ENCODE assay signal across 8 mouse cellular contexts in the genomic region with DNA sequence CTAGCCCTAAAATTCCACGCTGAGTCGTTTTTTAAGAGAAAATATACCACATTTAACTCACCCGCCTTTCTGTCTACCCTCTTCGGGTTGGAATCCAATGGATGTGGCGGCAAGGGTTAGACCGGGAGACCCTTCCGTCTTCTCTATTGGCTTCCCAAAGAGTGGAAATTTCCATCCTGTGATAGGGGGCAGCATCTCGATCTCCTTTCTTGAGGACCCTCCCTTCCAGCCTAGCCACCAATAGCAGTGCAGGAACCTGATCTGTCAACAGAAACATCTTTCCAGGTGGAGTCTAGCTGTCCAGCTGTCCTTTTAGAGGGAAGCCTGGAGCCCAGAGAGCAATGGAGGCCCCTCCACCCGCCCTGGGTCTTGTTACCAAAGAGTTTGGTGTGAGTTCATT. TPM values are rescaled to one million over a fixed set of nuclear protein-coding genes. Genes with fewer than 3 reads are reported as not detected.
DNase-seq lines count a peak whose midpoint lies in the region; ATAC-seq lines count a peak whose summit lies in the region.

A gene (minus strand): TSS at position 163 of the 400 bp plus-strand sequence.

- H3K9ac ChIP-seq in lung, embryonic 15.5 days: peak within 1 kb of the TSS; percentile 63
- H3K9ac ChIP-seq in neural tube, embryonic 15.5 days (replicated peaks): no peak within 1 kb of the TSS

- ATAC-seq in lung, embryonic 15.5 days (ENCODE audit: borderline replicate concordance, extremely low read depth, low FRiP score, low TSS enrichment): peak; percentile 84
- no peak for ATAC-seq in neural tube, embryonic 15.5 days (ENCODE audit: low FRiP score)

- peak within 1 kb of the TSS; percentile 61 for H3K27ac ChIP-seq in lung, embryonic 15.5 days
- peak within 1 kb of the TSS; percentile 87 for H3K27ac ChIP-seq in limb, embryonic 10.5 days
- no peak within 1 kb of the TSS for H3K27ac ChIP-seq in neural tube, embryonic 15.5 days (replicated peaks)

- H3K9me3 ChIP-seq in lung, embryonic 15.5 days: no peaks in the 10 kb centered on the region
- peaks cover 14% of the 10 kb centered on the region for H3K9me3 ChIP-seq in limb, embryonic 10.5 days (replicated peaks)
- H3K9me3 ChIP-seq in neural tube, embryonic 15.5 days (replicated peaks): no peaks in the 10 kb centered on the region

- H3K4me1 ChIP-seq in lung, embryonic 15.5 days: no peaks in the 10 kb centered on the region; the same call in 1 of the 2 replicates
- peaks cover 32% of the 10 kb centered on the region for H3K4me1 ChIP-seq in limb, embryonic 10.5 days
- peaks cover 12% of the 10 kb centered on the region for H3K4me1 ChIP-seq in neural tube, embryonic 15.5 days

- no peaks in the 10 kb centered on the region for H3K27me3 ChIP-seq in lung, embryonic 15.5 days
- H3K27me3 ChIP-seq in limb, embryonic 10.5 days (ENCODE audit: low read depth, poor library complexity, severe bottlenecking): no peaks in the 10 kb centered on the region
- H3K27me3 ChIP-seq in neural tube, embryonic 15.5 days (replicated peaks): no peaks in the 10 kb centered on the region

- DNase-seq in lung, postnatal 36 days: no peak
- peak; percentile 46 for DNase-seq in gastrocnemius, postnatal 25 days
- DNase-seq in limb, embryonic 10.5 days (ENCODE audit: low spot score): no peak
- no peak for DNase-seq in right cerebral cortex, adult 18-20 months
- no peak for DNase-seq in cerebellum, postnatal 14 days
- DNase-seq in cerebellum, adult 18-20 months: no peak

- peak within 1 kb of the TSS; percentile 52 for H3K4me3 ChIP-seq in lung, embryonic 15.5 days
- peak within 1 kb of the TSS; percentile 64 for H3K4me3 ChIP-seq in limb, embryonic 10.5 days
- H3K4me3 ChIP-seq in neural tube, embryonic 15.5 days (replicated peaks): peak within 1 kb of the TSS; percentile 34

- peak within 1 kb of the TSS; percentile 83 for H3K4me2 ChIP-seq in lung, embryonic 15.5 days
- H3K4me2 ChIP-seq in neural tube, embryonic 15.5 days: peak within 1 kb of the TSS; percentile 59

- no peaks in the 10 kb centered on the region for H3K36me3 ChIP-seq in lung, embryonic 15.5 days
- H3K36me3 ChIP-seq in limb, embryonic 10.5 days: 0 out of 2 replicates have a peak, but pooled peaks cover 12% of the 10 kb centered on the region
- H3K36me3 ChIP-seq in neural tube, embryonic 15.5 days: no peaks in the 10 kb centered on the region

- 53% methylated on average over 9 of the region's 9 CpGs for WGBS in lung, embryonic 15.5 days
- 58% methylated on average over 9 of the region's 9 CpGs for WGBS in limb, embryonic 10.5 days
- WGBS in neural tube, embryonic 15.5 days: 63% methylated on average over 9 of the region's 9 CpGs

RNA-seq across cellular contexts. Expression of the gene that starts here (rescaled TPM):
- 70.0 and 74.0 TPM in 2 replicates for polyA plus RNA-seq in lung, embryonic 15.5 days (2015; fragmentation: Nextera tagmentation; extraction: Ambion mirVana)
- total RNA-seq in gastrocnemius, postnatal 25 days (2021): 100 to 1,000 TPM in 1 of 2 experiments, 10 to 100 TPM in 1; 95.2 to 190 TPM
- 77.5 and 88.3 TPM in 2 replicates for polyA plus RNA-seq in limb, embryonic 10.5 days (2016; fragmentation: Nextera tagmentation; extraction: Ambion mirVana)
- polyA plus RNA-seq in neural tube, embryonic 15.5 days (2015; fragmentation: Nextera tagmentation; extraction: Ambion mirVana): 5.0 and 11.7 TPM in 2 replicates
